Mouse (Mus musculus): ENCODE results near the gene Prpf19.

- peak; percentile 37 for TF ChIP-seq CTCF (IDR thresholded peaks at IDR 0.05; ENCODE audit: low read depth)
- TF ChIP-seq EP300 (IDR thresholded peaks at IDR 0.05; ENCODE audit: low read depth): no peak
Observed at GRCm38 (mm10) chr19:10880085-10880974, 14.7 kb upstream of the Prpf19 start.
